Mouse (Mus musculus): ENCODE measurements around the gene Polr2i.

GRCm38 (mm10) chr7:30220008-30220356 is 11.8 kb upstream of the Polr2i start:
- TF ChIP-seq CTCF (IDR thresholded peaks at IDR 0.05) = no peak
- peak; percentile 96 for TF ChIP-seq EP300 (IDR thresholded peaks at IDR 0.05)

All from lung, postnatal 0 days (tissue).